Mouse (Mus musculus): Measurements from ENCODE around the gene Msmo1.

DNA sequence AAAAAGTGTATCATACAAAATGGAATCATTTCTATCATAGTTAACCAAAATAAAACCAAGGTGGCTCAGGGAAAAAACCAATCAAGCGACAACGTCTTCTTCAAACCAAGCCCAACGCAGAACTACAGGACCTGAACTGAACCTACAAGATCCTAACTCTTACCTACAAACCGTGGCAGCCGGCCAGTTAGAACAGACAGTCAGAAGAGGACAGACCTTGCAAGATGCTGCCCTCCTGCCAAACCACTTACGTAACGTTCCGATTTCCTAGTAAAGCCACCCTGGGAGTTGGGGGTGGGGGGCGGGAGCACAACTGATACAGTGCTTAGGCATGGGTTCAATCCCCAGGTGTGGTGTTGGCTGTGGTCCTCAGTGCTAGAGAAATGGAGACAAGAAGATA lies 33.5 kb upstream of the Msmo1 start:
- TF ChIP-seq CTCF (IDR thresholded peaks at IDR 0.05; ENCODE audit: low read depth) (no peak), EP300 (IDR thresholded peaks at IDR 0.05; ENCODE audit: low read depth) (no peak)
